Mouse (Mus musculus) small intestine, adult 2 months (tissue): ENCODE results near the gene Fam71e1.

Source experiments
- CTCF ChIP-seq: fragments of 200-500 bp; IDR thresholded peaks from 2 replicates; pipeline ENCODE4 v1.5.1; 2012; ENCODE audit warnings: low read depth, mild to moderate bottlenecking, control low read depth, inconsistent platforms, low read length, moderate library complexity, mixed read lengths; ENCODE audit not compliant: insufficient replicate concordance, insufficient read length; ENCODE audit errors: extremely low read depth
- POLR2A ChIP-seq: fragments of 200-500 bp; IDR thresholded peaks from 2 replicates; pipeline ENCODE4 v1.6.1; 2012; ENCODE audit warnings: low read depth, mild to moderate bottlenecking, control low read depth, inconsistent platforms, low read length, moderate library complexity

DNA sequence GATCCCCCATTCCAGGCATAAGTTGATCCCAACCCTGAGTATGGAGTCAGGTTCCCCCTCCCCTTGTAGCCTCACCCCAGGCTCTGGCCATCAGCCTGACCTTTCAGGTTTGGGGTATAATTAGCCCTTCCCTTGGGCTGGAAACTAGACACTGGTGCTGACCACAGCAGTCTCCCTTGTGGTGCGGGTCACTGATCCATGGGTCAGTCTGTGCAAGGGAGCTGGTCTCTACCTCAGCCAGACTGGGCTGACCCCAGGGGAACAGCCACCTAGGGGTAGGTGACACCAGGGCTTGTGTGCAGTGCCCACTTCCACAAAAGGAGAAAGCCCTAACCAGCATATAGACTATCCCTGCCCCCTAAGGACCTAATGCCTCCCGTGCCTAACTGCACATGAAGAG, 26.7 kb downstream of the Fam71e1 start:
- TF ChIP-seq POLR2A = no peak
- TF ChIP-seq CTCF = no peak
